Mouse (Mus musculus) liver, adult 2 months (tissue): ENCODE results near the gene Olfm1. TPM values are rescaled to one million over a fixed set of nuclear protein-coding genes. Genes with fewer than 3 reads are reported as not detected.

Experiments used
- DNase-seq: peaks from one replicate; pipeline ENCODE4 v3.0.0-alpha.2; 2011; ENCODE audit warnings: low read depth, low spot score; ENCODE audit errors: extremely low read depth
- H3K27ac ChIP-seq: fragments of 200-500 bp; replicated peaks from 2 replicates; pipeline ENCODE4 v1.5.1; 2012; ENCODE audit warnings: low read depth, mild to moderate bottlenecking, control low read depth, inconsistent platforms, low read length; ENCODE audit not compliant: insufficient read depth
- H3K27me3 ChIP-seq: fragments of 200-500 bp; 2 replicates; pipeline ENCODE4 v1.6.1; 2012; ENCODE audit warnings: mild to moderate bottlenecking, moderate library complexity, low read length, inconsistent platforms; ENCODE audit not compliant: control insufficient read depth, insufficient read depth
- H3K36me3 ChIP-seq: fragments of 200-500 bp; 2 replicates; pipeline ENCODE4 v1.6.1; 2012; ENCODE audit warnings: low read length, inconsistent platforms; ENCODE audit not compliant: control insufficient read depth, insufficient read depth
- H3K4me1 ChIP-seq: fragments of 200-500 bp; 2 replicates; pipeline ENCODE4 v1.6.1; 2011; ENCODE audit warnings: low read length; ENCODE audit not compliant: control insufficient read depth, insufficient read depth
- H3K4me3 ChIP-seq: fragments of 200-500 bp; 2 replicates; pipeline ENCODE4 v1.5.1; 2011; ENCODE audit warnings: low read depth, mild to moderate bottlenecking, control low read depth, low read length, moderate library complexity; ENCODE audit not compliant: insufficient read depth
- H3K79me2 ChIP-seq: fragments of 200-500 bp; 2 replicates; pipeline ENCODE4 v1.6.1; 2012; ENCODE audit warnings: inconsistent platforms, mild to moderate bottlenecking, low read length, moderate library complexity; ENCODE audit not compliant: control insufficient read depth, insufficient read depth
- H3K9ac ChIP-seq: fragments of 200-500 bp; 2 replicates; pipeline ENCODE4 v1.6.1; 2012; ENCODE audit warnings: low read depth, mild to moderate bottlenecking, control low read depth, inconsistent platforms, low read length
- CTCF ChIP-seq: fragments of 200-500 bp; IDR thresholded peaks from 2 replicates; pipeline ENCODE4 v1.5.1; 2011; ENCODE audit warnings: low read depth, low read length, control low read depth
- POLR2A ChIP-seq: fragments of 200-500 bp; IDR thresholded peaks from 2 replicates; pipeline ENCODE4 v1.6.1; 2011; ENCODE audit warnings: low read length, control low read depth; ENCODE audit not compliant: insufficient read depth; ENCODE audit errors: extremely low read depth
- WGBS: fragments of 180-500 bp; shearing (Covaris S2); methylation state at CpG from one replicate; pipeline ENCODE4 v1.1.7; 2018; 5-methylcytosine and 5-hydroxymethylcytosine counted together
- polyA plus RNA-seq: library from polyadenylated mRNA; depleted of rRNA; stranded (reverse); fragments of >200 nt; gene quantifications from 2 replicates; pipeline ENCODE4 v1.2.3, GENCODE M21; 2012
- total RNA-seq: library from RNA; depleted of rRNA; stranded (reverse); fragments of >200 nt; gene quantifications from 2 replicates; pipeline ENCODE4 v1.2.3, GENCODE M21; 2014

Olfm1 gene
- total and polyA plus RNA-seq, 2 experiments = 1.7 to 2.6 TPM

DNA sequence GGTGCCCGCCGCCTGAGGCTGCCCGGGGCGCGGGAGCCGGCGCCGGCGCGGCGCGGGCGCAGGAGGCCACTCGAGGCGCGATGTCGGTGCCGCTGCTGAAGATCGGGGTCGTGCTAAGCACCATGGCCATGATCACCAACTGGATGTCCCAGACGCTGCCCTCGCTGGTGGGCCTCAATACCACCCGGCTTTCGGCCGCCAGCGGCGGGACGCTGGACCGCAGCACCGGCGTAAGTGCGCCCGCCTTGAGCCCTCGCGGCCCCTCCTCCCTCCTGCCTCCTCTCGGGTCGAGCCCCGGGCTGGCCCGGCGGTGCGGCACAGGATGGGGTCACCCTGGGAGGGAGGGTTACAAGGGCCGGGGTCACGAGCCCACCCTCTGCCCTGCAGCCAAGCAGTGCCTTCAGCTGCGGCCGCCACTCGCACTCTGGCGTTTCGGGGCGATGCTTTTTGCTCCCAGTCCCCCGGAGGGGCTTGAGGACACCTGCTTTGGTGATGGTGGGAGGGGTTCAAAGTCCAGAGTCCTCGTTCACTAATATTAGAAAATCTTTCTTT, 13.2 kb downstream of the Olfm1 start:
- Histone ChIP-seq H3K27ac (no peak overlapping the region), H3K36me3 (no peaks in the 10 kb centered on the region), H3K27me3 (peaks cover 14% of the 10 kb centered on the region), H3K79me2 (no peaks in the 10 kb centered on the region), H3K4me3 (peak overlapping the region; percentile 58), H3K9ac (peak overlapping the region; percentile 86), H3K4me1 (no peaks in the 10 kb centered on the region)
- WGBS = 4% methylated on average over 50 of the region's 51 CpGs
- DNase-seq = no peak
- no peak for TF ChIP-seq POLR2A
- TF ChIP-seq CTCF = no peak

DNA sequence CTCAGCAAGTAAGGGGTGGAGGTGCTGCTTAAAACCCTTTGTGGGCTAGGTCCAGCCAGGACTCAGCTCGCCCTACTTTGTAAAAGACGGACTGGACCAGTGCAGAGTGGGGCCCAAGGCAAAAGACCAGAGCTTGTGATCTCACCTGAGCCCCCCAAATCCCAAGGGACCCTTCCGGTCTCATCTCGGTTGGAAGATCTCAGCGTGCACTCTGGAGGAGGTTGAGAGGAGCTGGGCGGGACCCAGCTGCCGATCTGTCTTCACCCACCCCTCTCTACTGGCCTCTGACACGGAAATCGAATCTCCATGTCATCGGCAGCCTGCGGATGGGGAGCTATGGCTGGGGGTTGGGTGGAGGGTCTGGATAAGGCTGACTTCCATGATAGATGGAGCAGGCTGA, 13.7 kb downstream of the Olfm1 start:
- DNase-seq = no peak
- H3K4me1 ChIP-seq = no peaks in the 10 kb centered on the region
- 30% methylated on average over 11 of the region's 11 CpGs for whole genome bisulfite sequencing
- H3K27ac ChIP-seq = no peak overlapping the region
- peak overlapping the region; percentile 8; the same call in 1 of the 2 replicates for H3K9ac ChIP-seq
- H3K79me2 ChIP-seq = no peaks in the 10 kb centered on the region
- no peak for TF ChIP-seq POLR2A
- TF ChIP-seq CTCF = no peak
- peaks cover 14% of the 10 kb centered on the region for H3K27me3 ChIP-seq
- H3K36me3 ChIP-seq = no peaks in the 10 kb centered on the region
- peak overlapping the region; percentile 16; the same call in 1 of the 2 replicates for H3K4me3 ChIP-seq

- no peaks in the 10 kb centered on the region for H3K79me2 ChIP-seq
- WGBS = 53% methylated on average over 3 of the region's 3 CpGs
- H3K27me3 ChIP-seq = peaks cover 14% of the 10 kb centered on the region
Observed at GRCm38 (mm10) chr2:28207200-28207750, 14.5 kb downstream of the Olfm1 start.

DNA sequence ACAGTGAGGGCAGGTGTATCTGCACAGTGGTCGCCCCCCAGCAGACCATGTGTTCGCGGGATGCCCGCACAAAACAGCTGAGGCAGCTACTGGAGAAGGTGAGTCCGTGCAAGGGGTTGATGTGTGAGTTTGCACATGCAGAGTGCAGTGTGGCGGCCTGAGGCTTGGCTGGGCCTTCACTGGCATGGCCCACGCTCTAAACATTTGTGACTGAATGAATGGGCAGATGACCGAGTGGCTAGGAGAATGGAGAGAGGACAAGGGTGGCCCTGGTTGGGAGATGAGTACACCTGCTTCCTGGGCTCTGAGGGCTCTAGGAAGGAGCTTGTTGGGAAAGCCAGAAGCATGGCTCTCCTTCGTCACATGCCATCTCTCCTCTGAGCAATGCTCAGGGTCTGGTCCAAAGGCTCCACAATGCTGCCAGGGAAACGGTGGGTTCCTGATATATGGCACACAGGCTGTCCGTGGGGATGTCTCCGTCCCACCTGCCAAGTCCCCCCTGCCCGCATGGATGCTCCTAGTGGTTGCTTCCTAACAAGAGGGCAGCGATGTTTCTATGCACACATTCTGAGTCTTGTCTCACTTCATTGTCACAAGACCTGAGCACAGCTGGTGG, 15.4 kb downstream of the Olfm1 start:
- H3K79me2 ChIP-seq = no peaks in the 10 kb centered on the region
- H3K9ac ChIP-seq = no peak overlapping the region
- WGBS = 87% methylated on average over 14 of the region's 14 CpGs
- no peaks in the 10 kb centered on the region for H3K36me3 ChIP-seq
- no peak overlapping the region for H3K4me3 ChIP-seq
- TF ChIP-seq CTCF = no peak
- no peak for TF ChIP-seq POLR2A
- no peak overlapping the region for H3K27ac ChIP-seq
- no peaks in the 10 kb centered on the region for H3K4me1 ChIP-seq
- no peak for DNase-seq
- peaks cover 14% of the 10 kb centered on the region for H3K27me3 ChIP-seq

More at GRCm38 (mm10) chr2:28207200-28207750, 14.5 kb downstream of the Olfm1 start:
- Histone ChIP-seq H3K4me3 (no peak overlapping the region), H3K36me3 (no peaks in the 10 kb centered on the region), H3K27ac (no peak overlapping the region), H3K4me1 (no peaks in the 10 kb centered on the region), H3K9ac (no peak overlapping the region)
- TF ChIP-seq CTCF (no peak), POLR2A (no peak)
- DNase-seq = no peak

DNA sequence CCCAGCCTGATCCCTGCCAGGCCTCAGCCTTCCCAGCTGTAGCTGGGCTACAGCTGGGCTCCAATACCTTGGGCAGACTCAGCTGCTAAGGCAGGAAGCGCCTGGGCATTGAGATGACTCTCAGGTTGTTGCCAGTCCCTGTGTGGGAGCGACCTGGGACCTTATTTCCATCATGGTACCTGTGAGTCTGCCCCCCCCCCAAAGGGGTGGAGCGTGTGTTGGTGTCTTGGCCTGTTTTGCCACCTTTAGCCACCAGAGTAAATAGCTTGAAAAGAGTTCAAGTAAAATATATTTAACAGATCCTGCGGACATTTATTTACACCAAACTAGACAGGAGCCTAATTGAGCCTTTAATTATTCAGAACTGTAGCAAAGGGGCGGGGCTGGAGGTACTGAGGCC, 16.4 kb downstream of the Olfm1 start:
- Histone ChIP-seq H3K27me3 (peaks cover 14% of the 10 kb centered on the region), H3K9ac (no peak overlapping the region), H3K79me2 (no peaks in the 10 kb centered on the region), H3K36me3 (no peaks in the 10 kb centered on the region), H3K27ac (no peak overlapping the region), H3K4me1 (no peaks in the 10 kb centered on the region), H3K4me3 (no peak overlapping the region)
- 87% methylated on average over 5 of the region's 5 CpGs for WGBS
- TF ChIP-seq POLR2A = no peak
- TF ChIP-seq CTCF = no peak
- DNase-seq = no peak

GRCm38 (mm10) chr2:28209653-28210052, 16.9 kb downstream of the Olfm1 start:
- no peaks in the 10 kb centered on the region for H3K79me2 ChIP-seq
- TF ChIP-seq CTCF = no peak
- TF ChIP-seq POLR2A = no peak
- no peak overlapping the region for H3K9ac ChIP-seq
- H3K27me3 ChIP-seq = peaks cover 14% of the 10 kb centered on the region
- 89% methylated on average over 12 of the region's 12 CpGs for WGBS
- no peak overlapping the region for H3K27ac ChIP-seq
- no peak for DNase-seq
- H3K4me1 ChIP-seq = no peaks in the 10 kb centered on the region
- H3K4me3 ChIP-seq = no peak overlapping the region
- H3K36me3 ChIP-seq = no peaks in the 10 kb centered on the region
